Mouse (Mus musculus): ENCODE results near the gene Ikzf1.

Ikzf1 gene

DNA sequence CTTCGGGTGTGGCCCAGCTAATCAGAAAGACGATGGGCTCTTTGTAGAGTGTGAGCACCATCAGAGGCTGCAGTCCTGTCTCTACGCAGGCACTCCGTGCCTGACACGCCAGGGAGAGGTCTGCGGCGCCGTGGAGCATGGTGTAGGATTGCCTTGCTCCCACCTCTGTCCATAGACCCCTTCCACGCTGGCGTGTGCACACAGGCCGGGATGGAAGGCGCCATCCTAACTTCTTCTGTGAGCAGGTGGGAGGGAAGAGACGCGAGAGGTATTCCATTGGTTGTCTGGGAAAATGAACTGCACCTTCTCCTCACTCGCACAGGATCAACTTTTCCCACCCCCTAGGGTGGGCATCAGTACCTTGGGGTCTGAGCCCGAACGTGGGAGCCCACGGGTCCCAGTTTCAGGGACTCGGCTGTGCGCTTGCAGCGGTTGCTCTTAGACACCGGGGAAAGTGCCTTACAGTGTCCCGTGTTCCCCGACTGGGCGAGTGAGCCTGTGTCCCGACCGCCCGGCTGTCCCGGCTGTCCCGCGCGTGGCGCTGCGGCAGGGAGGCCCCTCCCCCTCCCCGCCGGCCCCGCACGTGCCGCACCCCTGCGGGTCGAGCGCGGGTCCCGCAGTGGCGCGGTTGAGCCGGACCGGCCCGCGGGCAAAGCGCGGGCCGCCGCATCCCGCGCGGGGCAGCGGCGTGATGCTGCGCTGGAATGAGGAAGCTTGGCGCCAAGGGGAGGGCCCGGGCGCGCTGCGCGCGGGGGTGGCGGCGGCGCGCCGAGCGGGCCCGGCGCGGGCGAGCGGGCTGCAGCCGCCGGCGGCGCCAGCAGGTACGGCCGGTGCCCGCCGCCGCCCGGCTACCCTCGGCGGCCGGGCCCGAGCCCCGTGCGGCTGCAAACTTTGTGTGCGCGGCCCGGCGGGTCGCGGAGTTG is at the start of gene Ikzf1:
Ikzf1 (plus strand) TSS at position 74 of the 923 bp plus-strand sequence.
- in situ Hi-C loops (cut with MboI; ENCODE audit: unreplicated experiment in 2 of 2), result loop anchor here (5.0 to 10.0 kb wide), 3 partner anchors 52 to 280 kb away; no protein-coding TSS in a partner anchor

DNA sequence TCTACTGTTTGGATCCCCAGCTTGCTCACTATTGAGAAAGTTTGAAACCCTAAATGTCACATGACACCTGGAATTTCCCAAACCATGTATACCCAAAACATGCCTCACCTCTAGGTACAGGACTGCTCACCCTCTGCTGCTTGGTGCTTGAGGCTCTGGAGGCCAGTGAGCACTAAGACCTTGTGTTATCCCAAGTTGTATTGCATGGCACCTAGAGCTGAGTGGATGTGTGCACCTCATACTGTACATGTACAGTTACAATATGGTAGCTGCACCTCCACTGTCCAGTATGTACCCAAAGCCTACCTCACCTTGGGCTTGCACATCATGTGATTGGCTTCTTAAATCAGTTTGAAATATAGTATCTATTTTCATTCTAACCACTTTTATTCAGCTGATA is 40.5 kb upstream of the Ikzf1 start:
- in situ Hi-C loops (cut with MboI; ENCODE audit: unreplicated experiment in 2 of 2), result no loop called here

DNA sequence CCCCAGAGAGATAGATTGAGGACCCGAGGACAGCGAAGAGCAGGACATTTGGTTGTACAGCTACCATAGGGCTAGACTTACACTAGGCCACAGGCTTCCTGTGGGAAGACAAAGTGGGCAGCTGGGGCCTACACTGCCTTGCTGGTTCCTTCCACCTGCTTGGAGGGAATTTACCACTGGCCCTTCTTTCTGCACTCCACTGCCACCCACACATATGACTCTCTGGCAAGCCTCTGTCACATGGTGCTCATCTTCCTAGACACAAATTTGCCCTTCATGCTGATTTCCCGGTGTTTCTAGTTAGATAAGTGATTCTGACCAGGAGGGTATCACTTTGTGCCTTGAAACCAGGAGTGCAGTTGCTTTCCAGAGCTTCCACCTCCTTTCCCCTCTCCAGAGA is 28.4 kb upstream of the Ikzf1 start:
- in situ Hi-C loops (cut with MboI; ENCODE audit: unreplicated experiment in 2 of 2), result no loop called here

DNA sequence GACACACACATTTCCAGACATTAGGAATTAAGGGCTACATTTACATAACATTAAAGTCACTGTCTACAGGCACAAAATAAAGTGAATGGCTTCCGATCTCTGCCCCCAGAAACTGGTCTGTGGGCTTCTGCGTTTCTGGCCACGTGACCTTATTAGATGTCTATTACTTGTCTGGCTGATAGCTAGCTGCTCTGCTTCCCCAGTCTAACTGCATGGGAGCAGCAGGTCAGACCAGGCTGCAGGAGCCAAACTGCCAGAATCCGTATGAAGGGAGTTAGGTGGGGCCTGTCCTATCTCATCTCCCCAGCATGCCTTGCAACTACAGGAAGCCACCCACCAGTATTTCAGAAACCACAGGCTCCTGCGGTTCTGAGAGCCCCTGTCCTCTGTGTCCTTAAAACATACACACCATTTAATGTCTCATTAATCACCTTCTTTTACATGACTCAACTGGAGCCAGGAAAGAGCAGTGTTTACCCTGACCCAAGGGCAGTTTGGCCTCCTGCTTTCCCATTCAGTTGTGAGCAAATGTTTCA is 27.7 kb upstream of the Ikzf1 start:
- in situ Hi-C loops (cut with MboI; ENCODE audit: unreplicated experiment in 2 of 2), result no loop called here

DNA sequence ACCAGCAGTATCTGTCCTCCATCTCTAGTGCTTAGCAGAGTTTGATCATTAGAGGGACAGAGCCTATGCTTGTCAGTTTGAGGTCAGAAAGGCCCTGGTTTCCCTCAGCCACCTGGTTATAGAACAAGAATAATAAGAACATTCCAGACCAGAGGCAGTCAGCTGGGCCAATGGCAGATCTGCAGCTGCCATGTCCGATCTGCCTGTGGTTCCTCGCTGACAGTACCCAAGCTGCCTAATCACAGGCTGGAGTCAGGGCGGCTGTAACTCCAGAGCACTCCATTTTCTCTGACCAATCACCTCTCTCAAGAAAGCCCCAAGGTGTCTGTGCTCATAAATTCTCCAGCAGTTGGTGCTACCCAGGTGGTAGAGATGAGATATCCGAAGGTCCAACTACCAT is 27.2 kb upstream of the Ikzf1 start:
- in situ Hi-C loops (cut with MboI; ENCODE audit: unreplicated experiment in 2 of 2), result no loop called here

DNA sequence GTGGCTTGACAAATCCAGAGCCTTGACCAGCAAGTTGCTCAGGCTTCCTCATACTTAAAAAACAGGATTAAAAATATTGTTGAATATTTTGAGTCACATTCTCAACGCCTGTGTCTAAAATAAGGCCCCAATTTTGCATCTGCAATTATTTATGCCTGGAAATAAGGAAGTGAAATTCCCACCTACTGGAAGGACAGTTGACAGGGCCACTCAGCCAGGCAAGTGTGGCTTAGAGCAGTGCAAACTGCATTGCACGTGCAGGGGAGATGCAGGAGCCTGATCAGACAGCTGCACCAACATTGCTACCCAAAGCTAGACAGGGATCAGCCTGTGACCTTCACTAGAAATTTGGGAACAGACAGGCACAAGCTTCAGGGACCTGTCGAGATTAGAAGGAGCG is 26.0 kb upstream of the Ikzf1 start:
- in situ Hi-C loops (cut with MboI; ENCODE audit: unreplicated experiment in 2 of 2), result no loop called here

DNA sequence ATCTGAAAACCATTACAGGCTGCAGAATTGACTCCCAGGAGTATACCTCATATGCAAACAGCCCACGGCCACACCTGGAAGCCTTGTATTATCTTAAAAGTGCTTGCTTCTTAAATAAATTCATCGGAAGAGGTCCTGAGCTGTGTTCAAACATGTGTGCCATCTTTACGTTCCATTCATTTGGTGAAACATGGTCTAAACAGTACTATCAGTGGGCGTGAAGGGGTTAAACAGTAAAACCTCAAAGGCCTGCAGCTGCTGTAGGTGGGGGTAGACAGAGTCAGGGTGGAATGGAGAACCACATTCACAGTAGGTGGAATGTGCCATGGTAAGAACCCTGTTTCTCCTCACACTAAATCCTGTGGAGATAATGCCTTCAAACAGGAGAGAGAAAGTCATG is 24.2 kb upstream of the Ikzf1 start:
- in situ Hi-C loops (cut with MboI; ENCODE audit: unreplicated experiment in 2 of 2), result no loop called here

DNA sequence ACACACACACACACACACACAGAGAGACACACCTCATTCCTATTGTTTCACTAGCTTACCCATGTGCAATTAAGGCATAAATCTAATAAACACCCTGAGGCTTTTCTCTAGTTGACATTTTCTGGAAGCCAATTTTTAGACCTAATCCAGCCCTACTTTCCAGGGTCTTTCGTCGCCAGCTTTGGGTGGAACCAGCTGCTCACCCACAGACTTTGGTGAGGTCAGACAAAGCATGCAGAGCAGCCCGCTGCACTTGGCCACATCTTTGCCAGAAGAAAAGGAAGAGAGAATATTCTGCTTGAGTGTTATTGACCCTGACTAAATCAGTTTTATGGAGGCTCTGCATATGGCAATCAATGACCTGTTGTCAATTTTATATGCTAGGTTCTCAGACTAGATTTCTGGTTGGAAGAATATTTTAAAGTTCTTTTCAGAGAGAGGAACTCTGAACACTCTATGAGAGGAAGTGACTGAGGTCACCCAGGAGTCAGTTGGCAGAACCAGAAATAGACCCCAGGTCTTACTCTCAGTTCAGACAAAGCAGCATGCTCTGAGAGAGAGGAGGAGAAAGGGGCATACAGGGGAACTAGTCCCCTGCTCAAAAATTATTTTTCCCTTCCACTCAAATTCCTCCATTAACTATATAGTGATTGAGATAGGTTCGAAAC is 17.4 kb upstream of the Ikzf1 start:
- in situ Hi-C loops (cut with MboI; ENCODE audit: unreplicated experiment in 2 of 2), result no loop called here

DNA sequence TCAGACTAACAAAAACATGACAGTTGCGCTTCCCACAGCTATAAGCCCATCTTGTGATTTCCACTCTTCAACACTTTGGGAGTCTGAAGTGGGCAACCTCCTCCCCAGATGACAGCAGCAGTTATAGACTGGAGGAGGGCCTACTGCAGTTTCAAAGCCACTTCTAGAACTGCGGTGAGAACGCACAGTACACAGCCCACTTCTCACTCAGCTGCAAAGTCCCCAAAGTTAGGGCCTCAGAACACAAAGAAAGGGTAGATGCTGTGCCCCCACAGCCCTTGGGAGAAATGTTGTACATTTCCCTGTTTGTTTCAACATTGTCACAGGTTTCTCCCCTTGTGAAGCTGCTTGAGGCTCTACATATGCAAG is 16.9 kb upstream of the Ikzf1 start:
- in situ Hi-C loops (cut with MboI; ENCODE audit: unreplicated experiment in 2 of 2), result no loop called here

DNA sequence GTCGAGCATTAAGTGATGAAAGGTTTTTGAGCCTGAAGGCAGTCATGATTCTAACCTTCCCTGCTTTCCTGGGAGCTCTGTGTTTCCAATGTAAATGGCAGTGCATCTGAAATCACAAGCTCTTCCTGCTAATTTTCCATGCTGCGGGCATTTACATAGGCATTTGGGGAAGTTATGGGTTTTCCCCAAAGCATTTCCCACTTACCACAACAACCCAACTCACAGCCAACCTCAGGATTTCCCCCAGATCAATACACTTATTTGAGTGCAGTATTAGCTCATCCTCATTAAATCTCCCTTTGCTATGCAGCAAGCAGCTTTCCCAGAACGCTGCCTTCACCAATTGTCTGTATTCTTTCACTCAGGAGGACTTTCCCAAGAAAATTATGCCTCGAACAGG is 11.8 kb upstream of the Ikzf1 start:
- in situ Hi-C loops (cut with MboI; ENCODE audit: unreplicated experiment in 2 of 2), result no loop called here

DNA sequence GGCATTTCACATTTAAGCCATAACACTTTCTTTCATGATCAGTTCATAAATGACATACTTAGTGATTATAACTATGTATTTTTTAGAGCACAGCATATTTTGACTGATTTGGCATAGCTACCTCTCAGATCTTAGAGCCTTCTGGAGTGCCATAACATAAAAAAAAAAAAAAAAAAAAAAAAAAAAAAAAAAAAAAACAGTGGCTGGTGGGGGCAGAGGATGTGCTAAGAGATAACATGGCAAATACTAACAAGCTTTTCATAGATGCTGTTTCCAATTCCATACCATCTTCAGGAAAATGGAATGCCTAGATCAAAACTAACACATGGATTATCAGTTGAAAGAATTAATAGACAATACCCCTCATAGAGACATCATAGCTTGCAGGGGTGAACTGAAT is 9.7 kb upstream of the Ikzf1 start:
- in situ Hi-C loops (cut with MboI; ENCODE audit: unreplicated experiment in 2 of 2), result no loop called here

DNA sequence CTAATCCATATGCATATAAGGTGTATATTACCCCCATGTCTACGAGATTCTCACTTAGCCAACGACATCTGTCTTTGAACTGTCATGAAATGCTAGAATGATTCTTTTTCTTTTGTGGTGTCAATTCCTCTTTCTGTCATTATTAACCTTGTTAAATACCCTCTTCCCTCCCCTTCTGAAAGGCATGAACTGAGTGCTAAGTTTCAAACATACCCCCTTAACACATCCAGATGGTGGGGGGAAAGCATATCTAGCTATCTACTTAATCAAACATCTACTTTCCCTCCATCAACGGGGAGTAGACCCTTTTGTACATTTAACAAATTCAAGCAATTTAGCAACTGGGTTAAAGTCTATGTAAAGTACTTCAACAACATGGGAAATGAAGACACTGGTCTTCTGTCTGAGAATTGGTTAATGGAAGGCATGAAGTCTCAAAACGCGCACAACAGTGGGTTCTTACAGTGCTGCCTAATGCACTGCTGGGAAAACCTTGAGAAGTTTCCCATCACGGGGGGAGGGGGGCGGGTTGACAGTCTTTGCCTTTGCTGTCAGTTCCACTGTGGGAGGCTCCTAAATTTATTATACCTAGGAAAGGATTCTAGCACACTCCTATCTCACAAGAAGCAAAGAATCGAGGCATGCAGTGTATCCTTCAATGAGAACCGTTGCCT is 8.6 kb upstream of the Ikzf1 start:
- in situ Hi-C loops (cut with MboI; ENCODE audit: unreplicated experiment in 2 of 2), result no loop called here

DNA sequence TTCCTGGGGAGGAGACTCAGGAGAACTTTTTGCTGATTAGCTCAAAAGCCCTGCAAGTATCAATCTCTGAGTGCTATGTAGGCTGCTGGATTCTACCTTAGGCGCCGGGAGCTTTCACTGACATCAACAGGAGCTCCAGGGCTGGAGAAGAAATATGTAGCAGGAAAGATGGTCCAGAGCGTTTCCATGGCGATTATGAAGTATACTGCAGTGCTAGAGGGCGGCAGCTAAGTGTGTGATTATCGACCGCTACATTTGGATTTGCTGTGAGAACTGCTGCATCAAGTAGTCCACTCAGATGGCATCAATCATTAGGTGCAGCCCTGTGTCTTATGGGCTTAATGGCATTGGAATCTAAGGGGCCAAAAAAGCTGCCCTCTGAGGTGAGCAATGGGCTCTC is 7.6 kb upstream of the Ikzf1 start:
- in situ Hi-C loops (cut with MboI; ENCODE audit: unreplicated experiment in 2 of 2), result no loop called here

DNA sequence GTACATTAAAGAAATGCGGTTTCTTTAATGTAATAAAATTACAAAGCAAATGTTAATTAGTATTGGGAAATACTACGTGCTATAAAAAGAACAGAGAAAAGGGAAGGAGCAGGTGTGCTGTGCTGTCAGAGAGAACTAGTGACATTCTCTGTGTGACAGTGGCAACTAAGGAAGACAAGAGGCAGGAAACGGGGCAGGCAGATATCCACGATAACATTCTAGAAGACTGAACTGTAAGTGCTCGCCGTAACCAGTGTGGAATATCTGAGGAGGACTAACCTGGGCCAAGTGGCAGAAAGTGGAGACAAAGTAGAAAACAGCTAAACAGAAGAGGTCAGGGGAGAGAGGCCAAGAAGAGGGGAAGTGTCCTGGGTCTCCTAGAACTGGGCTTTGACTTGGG is 5.8 kb upstream of the Ikzf1 start:
- in situ Hi-C loops (cut with MboI; ENCODE audit: unreplicated experiment in 2 of 2), result no loop called here

DNA sequence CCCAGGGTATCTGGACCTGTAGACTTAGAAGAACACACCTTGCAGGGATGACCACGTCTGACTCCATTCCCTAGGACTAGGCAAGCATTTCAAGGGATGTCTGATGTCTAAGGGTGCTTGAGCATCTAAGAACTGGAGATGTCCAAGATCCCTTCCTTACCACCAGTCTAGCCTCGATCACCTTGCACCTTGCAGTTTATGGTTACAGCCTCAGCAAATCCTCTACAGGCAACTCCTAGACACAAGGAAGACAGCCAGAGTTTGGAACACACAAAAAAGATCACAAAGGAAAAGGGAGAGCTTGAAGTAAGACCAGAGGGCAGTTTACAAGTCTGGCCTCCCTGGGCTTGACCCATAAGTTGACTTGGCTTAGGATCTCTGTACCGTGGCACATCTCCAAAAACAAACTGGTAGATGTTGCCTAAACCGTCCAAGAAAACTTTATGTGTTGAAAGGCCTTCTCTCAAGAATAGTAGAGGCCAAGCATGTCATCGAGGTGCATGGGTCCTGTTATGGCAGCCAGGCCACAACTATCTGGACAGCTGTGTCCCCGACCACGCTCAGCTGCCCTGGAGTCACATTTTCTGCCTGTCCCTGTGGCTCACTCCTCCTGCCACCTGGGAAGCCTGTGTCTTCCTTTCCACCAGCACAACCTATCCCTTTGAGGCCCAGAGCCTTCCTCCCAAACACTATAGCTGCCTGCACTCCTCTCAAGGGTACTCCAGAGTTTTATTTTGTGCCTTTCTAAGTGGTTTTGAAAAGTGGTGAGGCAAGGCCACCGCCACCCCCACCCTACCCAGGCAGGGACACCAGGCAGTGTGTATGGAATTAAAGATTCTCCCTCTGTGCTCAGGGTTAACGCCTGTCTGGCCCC is 510 bp upstream of the Ikzf1 start:
- in situ Hi-C loops (cut with MboI; ENCODE audit: unreplicated experiment in 2 of 2), result loop anchor here in 1 of 2 experiments (10.0 kb wide), 1 partner anchor 281 kb away; no protein-coding TSS in a partner anchor

DNA sequence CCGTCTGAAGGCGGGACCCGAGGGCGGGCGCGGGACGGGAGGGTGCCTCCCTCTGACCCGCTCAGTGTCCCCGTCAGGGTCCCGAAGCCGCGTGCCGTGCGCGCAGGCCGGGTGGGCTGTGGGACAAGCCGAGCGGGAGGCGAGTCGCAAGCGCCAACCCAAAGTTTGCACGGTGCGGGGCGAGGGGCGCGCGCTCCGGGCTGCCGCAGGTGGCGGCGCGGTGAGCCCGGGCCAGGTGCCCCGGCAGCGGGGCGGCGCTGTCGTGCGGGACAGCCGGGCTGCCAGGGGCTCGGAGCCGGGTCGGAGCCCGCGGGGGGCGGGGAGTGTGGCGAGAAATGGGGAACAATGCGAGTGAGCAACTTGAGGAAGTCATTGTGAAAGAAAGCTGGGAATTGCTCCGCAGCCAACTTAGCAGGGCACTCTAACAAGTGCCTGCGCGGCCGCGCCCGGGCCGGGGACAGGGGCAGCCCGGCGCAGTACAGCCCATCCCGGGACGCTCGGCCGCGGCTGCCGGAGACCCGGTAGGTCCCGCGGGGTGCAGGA is 1.1 kb downstream of the Ikzf1 start:
- in situ Hi-C loops (cut with MboI; ENCODE audit: unreplicated experiment in 2 of 2), result loop anchor here (5.0 to 10.0 kb wide), 3 partner anchors 51 to 279 kb away; no protein-coding TSS in a partner anchor

DNA sequence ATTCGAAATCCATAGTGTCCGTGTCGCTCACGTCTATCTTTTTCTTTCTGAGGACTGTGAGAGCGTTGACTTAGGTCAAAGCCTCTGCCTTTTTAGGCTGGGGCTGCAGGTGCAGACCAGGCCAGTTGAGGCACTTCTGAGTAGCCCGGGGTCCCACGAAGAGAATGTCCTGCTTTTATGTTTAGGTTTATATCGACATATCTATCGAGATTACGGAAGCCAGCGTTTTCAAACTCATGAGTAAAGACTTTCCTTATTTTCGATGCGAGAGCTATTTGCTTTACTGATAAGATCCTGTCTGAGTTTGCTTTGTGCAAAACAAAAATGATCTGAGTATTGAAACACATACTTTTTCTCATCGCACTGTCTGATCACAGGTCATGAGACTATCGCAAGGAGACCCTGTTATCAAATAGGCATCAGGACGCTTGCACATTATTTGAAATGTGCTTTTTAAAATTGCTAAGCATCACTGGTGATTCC is 1.8 kb downstream of the Ikzf1 start:
- in situ Hi-C loops (cut with MboI; ENCODE audit: unreplicated experiment in 2 of 2), result loop anchor here (5.0 to 10.0 kb wide), 3 partner anchors 51 to 278 kb away; no protein-coding TSS in a partner anchor

DNA sequence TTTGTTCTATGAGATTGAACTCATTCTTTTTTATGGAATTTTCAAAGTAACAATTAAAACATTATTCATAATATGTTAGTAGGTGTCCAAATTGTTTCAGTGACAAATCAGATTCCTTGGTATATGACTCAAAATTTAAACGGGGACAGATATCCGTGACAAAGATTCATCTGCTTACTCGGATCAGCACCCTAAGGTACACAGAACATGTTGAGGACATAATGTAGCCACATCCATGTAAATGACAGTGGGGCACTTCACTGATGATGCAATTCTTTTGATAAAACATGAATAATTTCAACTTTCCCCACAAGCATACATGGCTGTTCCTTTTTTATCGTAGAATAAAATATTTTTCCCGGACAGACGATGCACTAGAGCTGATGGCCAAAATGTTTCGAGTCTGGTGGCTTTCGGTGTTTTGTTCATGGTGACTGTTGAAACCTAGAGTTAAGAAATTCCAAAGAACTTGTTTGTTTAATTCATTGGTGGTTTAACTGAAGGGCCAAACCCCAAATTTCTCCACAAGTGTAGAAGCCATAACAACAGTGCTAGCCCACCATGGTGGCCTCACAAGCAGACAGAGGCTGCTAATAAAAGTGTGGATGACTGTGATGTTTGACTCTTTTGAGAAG is 2.9 kb downstream of the Ikzf1 start:
- in situ Hi-C loops (cut with MboI; ENCODE audit: unreplicated experiment in 2 of 2), result loop anchor here (5.0 to 10.0 kb wide), 3 partner anchors 50 to 277 kb away; no protein-coding TSS in a partner anchor

DNA sequence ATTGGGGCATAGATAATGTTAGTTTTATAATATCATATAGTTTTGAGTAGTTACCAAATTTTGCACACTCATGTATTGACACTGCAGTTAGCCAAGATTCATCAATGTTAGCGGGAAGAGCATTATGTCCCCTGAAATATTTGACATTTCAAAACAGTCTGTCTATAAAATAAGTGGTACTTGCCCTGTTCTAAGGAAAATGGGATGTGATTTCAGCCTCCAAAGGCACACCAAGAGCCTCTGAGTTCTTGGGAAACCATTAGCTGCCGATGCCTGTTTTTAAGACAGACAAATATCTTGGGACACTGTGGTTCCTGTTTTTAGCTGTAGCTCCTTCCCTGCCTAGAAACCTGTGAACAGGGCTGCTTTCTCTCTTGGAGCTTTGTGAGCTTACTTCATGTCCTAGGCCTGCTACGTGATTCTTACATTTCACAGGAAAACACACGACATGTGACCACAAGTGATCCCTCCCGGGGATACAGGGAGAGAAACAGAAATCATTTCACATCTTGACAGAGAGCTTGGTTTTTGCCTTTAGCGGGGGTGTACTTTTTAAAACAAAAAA is 4.0 kb downstream of the Ikzf1 start:
- in situ Hi-C loops (cut with MboI; ENCODE audit: unreplicated experiment in 2 of 2), result loop anchor here (5.0 to 10.0 kb wide), 3 partner anchors 48 to 276 kb away; no protein-coding TSS in a partner anchor
